Mouse (Mus musculus) thymus, adult 2 months (tissue): Measurements from ENCODE around the gene Emg1. TPM values are rescaled to one million over a fixed set of nuclear protein-coding genes. Genes with fewer than 3 reads are reported as not detected.

Source experiments
- DNase-seq: peaks from one replicate; pipeline ENCODE4 v3.0.0; 2021
- H3K27ac ChIP-seq: fragments of 200-500 bp; 2 replicates; pipeline ENCODE4 v1.5.1; 2012; ENCODE audit warnings: low read length, control low read depth; ENCODE audit not compliant: control insufficient read depth, insufficient read depth
- H3K27me3 ChIP-seq: fragments of 200-500 bp; 2 replicates; pipeline ENCODE4 v1.6.1; 2012; ENCODE audit warnings: mild to moderate bottlenecking, low read length, moderate library complexity, mixed read lengths; ENCODE audit not compliant: control insufficient read depth, insufficient read depth
- H3K36me3 ChIP-seq: fragments of 200-500 bp; 2 replicates; pipeline ENCODE4 v1.6.1; 2012; ENCODE audit warnings: mild to moderate bottlenecking, low read length, moderate library complexity; ENCODE audit not compliant: control insufficient read depth, insufficient read depth
- H3K4me1 ChIP-seq: fragments of 200-500 bp; replicated peaks from 2 replicates; pipeline ENCODE4 v1.6.1; 2012; ENCODE audit warnings: low read length; ENCODE audit not compliant: control insufficient read depth, insufficient read depth
- H3K4me3 ChIP-seq: fragments of 200-500 bp; 2 replicates; pipeline ENCODE4 v1.5.1; 2012; ENCODE audit warnings: mild to moderate bottlenecking, low read length, control low read depth, moderate library complexity; ENCODE audit not compliant: control insufficient read depth, insufficient read depth
- CTCF ChIP-seq: fragments of 200-500 bp; IDR thresholded peaks from 2 replicates; pipeline ENCODE4 v1.5.1; 2012; ENCODE audit warnings: mild to moderate bottlenecking, control low read depth, low read length, moderate library complexity, borderline replicate concordance; ENCODE audit not compliant: control insufficient read depth, poor library complexity, insufficient read depth; ENCODE audit errors: extremely low read depth
- POLR2A ChIP-seq: fragments of 200-500 bp; IDR thresholded peaks from 2 replicates; pipeline ENCODE4 v1.6.1; 2012; ENCODE audit warnings: mild to moderate bottlenecking, low read length, control low read depth, moderate library complexity; ENCODE audit not compliant: control insufficient read depth, poor library complexity, insufficient read depth; ENCODE audit errors: extremely low read depth
- WGBS: fragments of 180-500 bp; shearing (Covaris S2); methylation state at CpG from one replicate; pipeline ENCODE4 v1.1.7; 2018; 5-methylcytosine and 5-hydroxymethylcytosine counted together
- polyA plus RNA-seq: library from polyadenylated mRNA; depleted of rRNA; stranded (reverse); fragments of >200 nt; gene quantifications from 2 replicates; pipeline ENCODE4 v1.2.3, GENCODE M21; 2012

Gene Emg1
- polyA plus RNA-seq, 1 experiment, result 210 TPM

- DNase-seq, result no peak
- H3K36me3 ChIP-seq, result peaks cover 21% of the 10 kb centered on the region
- 16% methylated on average over 11 of the region's 11 CpGs for WGBS
- no peak for TF ChIP-seq POLR2A
- TF ChIP-seq CTCF, result no peak
- H3K27me3 ChIP-seq, result no peaks in the 10 kb centered on the region
- H3K4me1 ChIP-seq, result peaks cover 15% of the 10 kb centered on the region
- H3K4me3 ChIP-seq, result peak overlapping the region; percentile 99
- no peak overlapping the region for H3K27ac ChIP-seq
Observed at GRCm38 (mm10) chr6:124712918-124713317, 940 bp upstream of the Emg1 start.

- Histone ChIP-seq H3K27ac (no peak overlapping the region), H3K4me3 (no peak overlapping the region), H3K27me3 (no peaks in the 10 kb centered on the region), H3K4me1 (peaks cover 11% of the 10 kb centered on the region), H3K36me3 (peaks cover 33% of the 10 kb centered on the region)
- no peak for DNase-seq
- no peak for TF ChIP-seq POLR2A
- no peak for TF ChIP-seq CTCF
- WGBS, result 98% methylated on average over 10 of the region's 10 CpGs
Observed at GRCm38 (mm10) chr6:124708289-124708889, 3.6 kb downstream of the Emg1 start.

- TF ChIP-seq CTCF (no peak), POLR2A (no peak)
- Histone ChIP-seq H3K4me1 (peaks cover 4% of the 10 kb centered on the region), H3K4me3 (no peak overlapping the region), H3K27me3 (no peaks in the 10 kb centered on the region), H3K27ac (no peak overlapping the region), H3K36me3 (peaks cover 49% of the 10 kb centered on the region)
- DNase-seq, result no peak
- WGBS, result 93% methylated on average over 5 of the region's 5 CpGs
Observed at GRCm38 (mm10) chr6:124706061-124706627, 5.8 kb downstream of the Emg1 start.

- H3K4me3 ChIP-seq, result no peak overlapping the region
- peaks cover 49% of the 10 kb centered on the region for H3K36me3 ChIP-seq
- 96% methylated on average over 2 of the region's 2 CpGs for WGBS
- H3K27ac ChIP-seq, result no peak overlapping the region
- TF ChIP-seq CTCF (no peak), POLR2A (no peak)
- DNase-seq, result no peak
- H3K27me3 ChIP-seq, result no peaks in the 10 kb centered on the region
- H3K4me1 ChIP-seq, result no peaks in the 10 kb centered on the region; the same call in 1 of the 2 replicates
Observed at GRCm38 (mm10) chr6:124704417-124704816, 7.6 kb downstream of the Emg1 start.

GRCm38 (mm10) chr6:124703789-124704188 lies 8.2 kb downstream of the Emg1 start:
- WGBS, result 90% methylated on average over 7 of the region's 7 CpGs
- no peak for DNase-seq
- no peak overlapping the region for H3K4me3 ChIP-seq
- TF ChIP-seq POLR2A (no peak), CTCF (no peak)
- no peaks in the 10 kb centered on the region; the same call in 1 of the 2 replicates for H3K4me1 ChIP-seq
- no peak overlapping the region for H3K27ac ChIP-seq
- H3K27me3 ChIP-seq, result no peaks in the 10 kb centered on the region
- H3K36me3 ChIP-seq, result peaks cover 49% of the 10 kb centered on the region

GRCm38 (mm10) chr6:124702784-124703103 lies 9.2 kb downstream of the Emg1 start:
- Histone ChIP-seq H3K27ac (no peak overlapping the region), H3K4me1 (no peaks in the 10 kb centered on the region), H3K36me3 (peaks cover 47% of the 10 kb centered on the region), H3K27me3 (no peaks in the 10 kb centered on the region), H3K4me3 (no peak overlapping the region)
- peak; percentile 87 for DNase-seq
- WGBS, result 63% methylated on average over 3 of the region's 3 CpGs
- TF ChIP-seq CTCF, result peak; percentile 80; the same call in 1 of the 2 replicates
- no peak for TF ChIP-seq POLR2A

GRCm38 (mm10) chr6:124702102-124702783 lies 9.7 kb downstream of the Emg1 start:
- Histone ChIP-seq H3K27ac (no peak overlapping the region), H3K36me3 (peaks cover 47% of the 10 kb centered on the region), H3K4me3 (no peak overlapping the region), H3K4me1 (no peaks in the 10 kb centered on the region), H3K27me3 (no peaks in the 10 kb centered on the region)
- 93% methylated on average over 17 of the region's 17 CpGs for WGBS
- TF ChIP-seq POLR2A, result no peak
- TF ChIP-seq CTCF, result no peak
- DNase-seq, result no peak
